In the genomic region with DNA sequence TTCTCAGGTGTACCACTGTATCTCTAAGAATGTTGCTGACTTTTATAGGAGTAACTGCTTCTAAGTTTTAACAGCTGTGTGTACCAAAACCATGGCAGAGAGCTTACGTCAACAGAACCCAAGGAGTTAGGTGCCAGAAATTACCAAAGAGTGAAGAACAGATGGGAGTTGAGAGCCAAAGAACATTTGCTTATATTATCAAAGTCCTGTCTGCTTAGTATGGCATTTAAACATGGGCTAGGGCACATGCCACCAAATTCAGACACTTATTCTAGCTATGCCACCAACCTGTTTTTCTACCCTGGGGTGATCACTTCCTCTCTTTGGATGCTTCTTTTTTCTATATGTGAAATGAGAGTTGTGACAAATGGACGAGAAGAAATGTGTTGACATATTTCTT, we compare ENCODE assay signal across 21 mouse cellular contexts.
DNase-seq lines count a peak whose midpoint lies in the region; ATAC-seq and TF ChIP-seq lines count a peak whose summit lies in the region.
"Had no signal": no experiment of that assay in that cellular context is flagged by ENCODE, and none has a peak within 500 bp of the region (broad histone marks: within the 10 kb centered on the region; RNA-seq: fewer than 3 reads in every experiment).

No protein-coding gene starts in this region.

- DNase-seq in forebrain, postnatal 0 days, result peak; percentile 14
- DNase-seq in layer of hippocampus, adult 9-11 months, result peak; percentile 12
- no peak for DNase-seq in layer of hippocampus, adult 11-12 months (ENCODE audit: low spot score)
- DNase-seq in adrenal gland, postnatal 36 days, result no peak
- DNase-seq: adrenal gland, adult 8-10 months; adrenal gland, postnatal 14 days; B cell, adult 2 months; cerebellum, adult 11-12 months; cerebellum, adult 2 months; cerebellum, adult 9-10 months; cerebellum, postnatal 10 days; cerebellum, postnatal 25 days had no signal

- peak; percentile 65 for ATAC-seq in forebrain, postnatal 0 days
- ATAC-seq in forebrain, embryonic 12.5 days (ENCODE audit: low FRiP score), result no peak
- ATAC-seq: activated CD4-positive, CD25-positive, alpha-beta regulatory T cell, adult 4 months; CD4-positive, CD25-positive, alpha-beta regulatory T cell, adult 4 months; forebrain, embryonic 14.5 days; forebrain, embryonic 16.5 days; Patski had no signal

- H3K4me2 ChIP-seq in forebrain, postnatal 0 days (ENCODE audit: low read depth), result no peak overlapping the region
- no peak overlapping the region for H3K4me2 ChIP-seq in forebrain, embryonic 12.5 days
- H3K4me2 ChIP-seq: embryonic facial prominence, embryonic 12.5 days had no signal

- no peaks in the 10 kb centered on the region for H3K27me3 ChIP-seq in forebrain, postnatal 0 days (ENCODE audit: insufficient read depth, low read length)
- H3K27me3 ChIP-seq in forebrain, embryonic 12.5 days, result no peaks in the 10 kb centered on the region
- H3K27me3 ChIP-seq: embryonic facial prominence, embryonic 12.5 days; Patski had no signal

- H3K27ac ChIP-seq in forebrain, postnatal 0 days (ENCODE audit: low read depth, low read length), result no peak overlapping the region
- no peak overlapping the region for H3K27ac ChIP-seq in forebrain, embryonic 12.5 days
- H3K27ac ChIP-seq: embryonic facial prominence, embryonic 10.5 days; embryonic facial prominence, embryonic 12.5 days had no signal

- no peak for TF ChIP-seq CTCF in forebrain, postnatal 0 days (IDR thresholded peaks at IDR 0.05; ENCODE audit: low read depth)

- no peaks in the 10 kb centered on the region for H3K9me3 ChIP-seq in forebrain, postnatal 0 days (ENCODE audit: low read length)
- H3K9me3 ChIP-seq in forebrain, embryonic 12.5 days, result no peaks in the 10 kb centered on the region
- H3K9me3 ChIP-seq: embryonic facial prominence, embryonic 10.5 days; embryonic facial prominence, embryonic 12.5 days; G1E had no signal

- 71% methylated on average over 2 of the region's 2 CpGs for whole genome bisulfite sequencing in forebrain, postnatal 0 days
- WGBS in forebrain, embryonic 12.5 days, result 83% methylated on average over 2 of the region's 2 CpGs

- no peak overlapping the region for H3K9ac ChIP-seq in forebrain, postnatal 0 days
- H3K9ac ChIP-seq in forebrain, embryonic 12.5 days, result no peak overlapping the region
- H3K9ac ChIP-seq: embryonic facial prominence, embryonic 12.5 days had no signal

- H3K4me3 ChIP-seq in forebrain, postnatal 0 days (ENCODE audit: low read depth, low read length), result no peak overlapping the region
- H3K4me3 ChIP-seq in forebrain, embryonic 12.5 days (replicated peaks), result no peak overlapping the region
- H3K4me3 ChIP-seq: embryonic facial prominence, embryonic 10.5 days; embryonic facial prominence, embryonic 12.5 days had no signal

- no peaks in the 10 kb centered on the region for H3K36me3 ChIP-seq in forebrain, postnatal 0 days (ENCODE audit: insufficient read depth)
- no peaks in the 10 kb centered on the region for H3K36me3 ChIP-seq in forebrain, embryonic 12.5 days (replicated peaks)
- H3K36me3 ChIP-seq: embryonic facial prominence, embryonic 10.5 days; embryonic facial prominence, embryonic 12.5 days; G1E had no signal

- H3K4me1 ChIP-seq in forebrain, postnatal 0 days (ENCODE audit: insufficient read depth), result no peaks in the 10 kb centered on the region
- H3K4me1 ChIP-seq in forebrain, embryonic 12.5 days, result no peaks in the 10 kb centered on the region
- H3K4me1 ChIP-seq: embryonic facial prominence, embryonic 10.5 days; embryonic facial prominence, embryonic 12.5 days had no signal

Comparison
In these comparisons a context has a peak if more than half of its experiments do, and no peak if none do; other contexts are left out.
1. DNase-seq: peak in forebrain, postnatal 0 days (single experiment) and layer of hippocampus, adult 9-11 months (single experiment); none in layer of hippocampus, adult 11-12 months (single experiment) and adrenal gland, postnatal 36 days (0 of 2).